Mouse (Mus musculus) lung, adult 2 months (tissue): ENCODE results near the gene Ptpra. TPM values are rescaled to one million over a fixed set of nuclear protein-coding genes. Genes with fewer than 3 reads are reported as not detected.
A peak's percentile ranks its signal among the peaks of the same experiment; 100 is the strongest.
"Not testable (repeated sequence)": the region's sequence is repeated elsewhere in the genome, so short reads cannot be mapped to it uniquely, and the experiment has no call there.

Source experiments
- DNase-seq: peaks from one replicate; pipeline ENCODE4 v3.0.0; 2022
- H3K4me1 ChIP-seq: fragments of 200-500 bp; 2 replicates; pipeline ENCODE4 v1.6.1; 2011; ENCODE audit warnings: low read length; ENCODE audit not compliant: control insufficient read depth, insufficient read depth
- H3K4me3 ChIP-seq: fragments of 200-500 bp; replicated peaks from 2 replicates; pipeline ENCODE3; 2011; ENCODE audit warnings: low read depth, mild to moderate bottlenecking, control low read depth, low read length; ENCODE audit errors: extremely low read depth
- CTCF ChIP-seq: fragments of 200-500 bp; IDR thresholded peaks from 2 replicates; pipeline ENCODE4 v1.5.1; 2011; ENCODE audit warnings: mild to moderate bottlenecking, low read length, control low read depth; ENCODE audit not compliant: insufficient read depth
- POLR2A ChIP-seq: fragments of 200-500 bp; IDR thresholded peaks from 2 replicates; pipeline ENCODE4 v1.6.1; 2011; ENCODE audit warnings: low read depth, mild to moderate bottlenecking, control low read depth, low read length, borderline replicate concordance; ENCODE audit errors: extremely low read depth
- WGBS: fragments of 180-500 bp; shearing (Covaris S2); methylation state at CpG from one replicate; pipeline ENCODE4 v1.1.7; 2018; 5-methylcytosine and 5-hydroxymethylcytosine counted together
- polyA plus RNA-seq: library from polyadenylated mRNA; depleted of rRNA; stranded (reverse); fragments of >200 nt; gene quantifications from 2 replicates; pipeline ENCODE4 v1.2.3, GENCODE M21; 2012

Gene Ptpra
- polyA plus RNA-seq, 1 experiment, result 64.3 TPM

DNA sequence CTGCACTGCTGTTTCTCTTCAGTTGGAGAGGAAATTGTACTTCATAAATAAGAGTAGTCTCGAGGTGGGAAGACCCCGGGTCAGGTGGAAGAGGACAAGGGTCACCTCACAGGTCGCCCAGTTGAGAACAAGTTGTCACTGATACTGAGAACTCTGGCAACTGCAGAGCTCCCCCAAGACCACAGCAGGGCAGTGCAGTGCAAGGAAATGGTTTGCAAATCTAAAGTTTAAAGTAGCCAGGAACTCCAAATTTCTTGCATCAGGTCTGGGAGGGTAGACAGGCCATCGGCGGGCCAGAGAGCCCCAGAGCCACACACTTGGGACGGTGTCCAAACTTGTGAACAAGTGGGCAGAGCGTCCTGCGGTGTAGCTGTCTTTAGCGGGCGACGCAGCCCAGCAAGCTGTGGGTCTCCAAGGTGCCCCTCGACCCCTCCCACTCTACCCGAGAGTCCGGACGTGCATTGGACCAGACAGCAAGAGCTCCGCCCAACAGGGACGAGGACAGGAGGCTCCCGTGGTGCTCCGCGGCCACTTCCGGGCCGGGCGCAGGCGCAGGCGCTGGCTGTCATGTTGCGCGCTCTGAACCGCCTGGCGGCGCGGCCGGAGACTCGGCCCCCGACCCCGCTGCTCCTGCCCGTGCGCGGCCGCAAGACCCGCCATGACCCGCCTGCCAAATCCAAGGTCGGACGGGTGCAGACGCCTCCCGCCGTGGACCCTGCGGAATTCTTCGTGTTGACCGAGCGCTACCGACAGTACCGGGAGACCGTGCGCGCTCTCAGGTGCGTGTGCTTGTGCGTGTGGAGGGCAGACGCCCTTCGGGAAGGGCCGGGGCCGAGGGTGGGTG, 113.4 kb downstream of the Ptpra start, which contains the start of gene Mrps26:
TSS of gene Mrps26 (plus strand) at position 531 of the 844 bp plus-strand sequence.
- Histone ChIP-seq H3K4me1 (peaks cover 5% of the 10 kb centered on the region), H3K4me3 (peak within 1 kb of the TSS; percentile 94)
- 1% methylated on average over 61 of the region's 61 CpGs for WGBS
- DNase-seq, result peak; percentile 87
- TF ChIP-seq CTCF (peak; percentile 38; the same call in 1 of the 2 replicates), POLR2A (peak; percentile 78; the same call in 1 of the 2 replicates)

DNA sequence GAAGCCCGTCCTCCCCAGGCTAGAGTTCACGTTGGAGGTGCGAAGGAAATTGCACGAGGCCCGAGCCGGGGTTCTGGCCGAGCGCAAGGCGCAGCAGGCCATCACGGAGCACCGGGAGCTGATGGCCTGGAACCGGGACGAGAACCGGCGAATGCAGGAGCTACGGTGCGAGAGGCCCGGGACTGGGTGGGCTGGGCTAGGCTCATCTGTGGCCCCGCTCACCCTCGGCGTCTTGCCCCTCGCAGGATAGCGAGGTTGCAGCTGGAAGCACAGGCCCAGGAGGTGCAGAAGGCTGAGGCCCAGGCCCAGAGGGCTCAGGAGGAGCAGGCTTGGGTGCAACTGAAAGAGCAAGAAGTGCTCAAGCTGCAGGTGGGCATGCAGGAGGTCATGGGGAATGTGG, 114.0 kb downstream of the Ptpra start:
- Histone ChIP-seq H3K4me1 (peaks cover 5% of the 10 kb centered on the region), H3K4me3 (peak overlapping the region; percentile 94)
- under 1% methylated on average over 23 of the region's 23 CpGs for WGBS
- DNase-seq, result no peak
- no peak for TF ChIP-seq POLR2A
- no peak for TF ChIP-seq CTCF

DNA sequence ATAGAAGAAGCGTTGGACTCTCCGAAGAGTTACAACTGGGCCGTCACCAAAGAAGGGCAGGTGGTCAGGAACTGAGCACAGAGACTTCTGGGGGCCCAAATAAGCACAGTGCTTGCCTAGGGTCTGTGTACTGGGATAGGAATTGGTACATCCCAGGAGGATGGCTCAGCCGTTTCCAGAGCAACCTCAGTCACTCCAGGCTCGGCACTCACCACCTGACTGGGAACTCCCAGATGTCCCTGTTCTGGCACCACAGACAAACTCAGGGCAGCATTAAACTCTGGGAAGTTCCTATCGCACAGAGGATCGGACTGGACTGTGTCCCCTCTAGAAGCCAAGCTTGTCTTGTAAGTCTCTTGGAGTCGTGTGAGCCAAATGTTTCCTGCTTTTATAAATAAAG, 114.9 kb downstream of the Ptpra start:
- no peak for DNase-seq
- no peak overlapping the region for H3K4me3 ChIP-seq

DNA sequence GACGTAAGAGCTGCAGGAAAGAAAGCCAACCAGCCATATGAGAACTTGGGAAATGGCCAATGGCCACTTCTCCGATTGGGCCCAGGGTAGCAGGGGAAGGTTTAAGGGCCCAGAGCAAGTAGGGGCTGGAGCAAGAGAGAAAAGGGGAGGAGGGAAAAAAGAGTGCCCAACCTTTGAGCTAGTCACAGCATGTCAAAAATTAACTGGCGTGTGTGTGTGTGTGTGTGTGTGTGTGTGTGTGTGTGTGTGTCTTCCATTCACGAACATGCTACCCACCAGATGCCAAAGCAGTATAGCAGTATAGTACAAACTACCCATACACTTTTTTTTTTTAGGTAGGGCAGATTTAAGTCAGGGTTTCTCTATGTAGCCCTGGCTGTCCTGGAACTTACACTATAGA, 118.8 kb downstream of the Ptpra start:
- Histone ChIP-seq H3K4me1 (peaks cover 5% of the 10 kb centered on the region), H3K4me3 (no peak overlapping the region)
- WGBS, result 71% methylated on average over 4 of the region's 4 CpGs
- TF ChIP-seq POLR2A, result no peak
- no peak for TF ChIP-seq CTCF
- no peak for DNase-seq

More for the DNA sequence above, 114.9 kb downstream of the Ptpra start:
- 79% methylated on average over 8 of the region's 8 CpGs for whole genome bisulfite sequencing
- H3K4me1 ChIP-seq, result peaks cover 5% of the 10 kb centered on the region
- TF ChIP-seq POLR2A (no peak), CTCF (no peak)

DNA sequence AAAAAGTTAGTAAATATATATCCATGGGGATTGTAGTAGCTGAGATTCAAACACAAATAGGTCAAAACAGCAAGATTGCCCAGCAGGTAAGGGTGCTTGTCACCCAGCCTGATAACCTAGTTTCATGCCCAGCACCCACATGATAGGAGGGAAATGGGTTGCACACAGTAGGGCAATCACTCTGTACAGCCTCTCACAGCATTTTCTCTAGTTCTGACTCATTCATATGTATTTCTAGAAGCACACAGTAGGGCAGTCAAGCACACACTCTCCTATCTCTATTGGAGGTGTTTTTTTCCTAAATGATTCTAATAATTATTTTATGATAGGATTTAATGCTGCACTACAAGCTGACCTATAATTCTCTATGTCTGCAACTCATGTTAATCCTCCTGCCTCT, 119.8 kb downstream of the Ptpra start:
- no peaks in the 10 kb centered on the region for H3K4me1 ChIP-seq
- H3K4me3 ChIP-seq, result no peak overlapping the region
- DNase-seq, result no peak
- TF ChIP-seq CTCF (no peak), POLR2A (no peak)

DNA sequence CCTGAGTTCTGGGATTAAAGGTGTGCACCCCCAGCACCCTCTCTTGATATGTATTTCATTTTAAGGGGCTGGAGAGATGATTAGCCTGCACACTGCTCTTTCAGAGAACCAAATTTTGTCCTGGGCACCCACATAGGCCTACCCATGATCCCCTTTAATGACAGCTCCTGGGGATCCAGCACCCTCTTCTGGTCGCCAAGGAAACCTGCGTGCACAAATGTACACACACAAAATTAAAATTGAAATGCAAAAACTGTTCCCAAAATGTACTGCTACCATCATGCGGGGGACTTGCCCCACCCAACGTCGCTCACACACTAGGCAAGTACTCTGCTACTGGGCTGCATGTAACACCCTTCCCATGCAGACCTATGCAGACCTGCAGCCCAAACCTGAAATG, 124.9 kb downstream of the Ptpra start:
- 88% methylated on average over 5 of the region's 5 CpGs for WGBS
- TF ChIP-seq CTCF (no peak), POLR2A (no peak)
- Histone ChIP-seq H3K4me1 (peaks cover 5% of the 10 kb centered on the region; the same call in 1 of the 2 replicates), H3K4me3 (no peak overlapping the region)
- DNase-seq, result no peak

DNA sequence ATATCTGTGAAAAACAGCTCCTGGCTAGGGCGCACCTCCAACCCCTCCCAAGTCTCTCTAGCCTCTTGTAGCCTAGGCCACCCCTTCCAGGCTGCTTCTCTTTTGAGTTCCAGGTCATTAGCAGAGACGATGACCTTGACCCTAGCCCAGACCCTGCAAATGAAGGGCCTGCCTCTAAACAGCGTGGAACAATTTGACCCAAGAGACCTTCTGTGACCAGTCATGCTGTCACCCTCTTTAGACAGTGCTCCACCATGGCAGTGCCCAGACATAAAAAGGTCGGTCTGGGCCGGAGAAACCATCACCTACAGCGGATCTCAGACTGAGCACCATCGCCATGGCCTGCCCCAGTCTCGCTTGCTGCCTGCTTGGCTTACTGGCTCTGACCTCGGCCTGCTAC, 125.8 kb downstream of the Ptpra start, which contains the start of gene Oxt:
TSS of gene Oxt (plus strand) at position 301 of the 400 bp plus-strand sequence.
- no peak for DNase-seq
- TF ChIP-seq POLR2A, result no peak
- 68% methylated on average over 9 of the region's 9 CpGs for WGBS
- Histone ChIP-seq H3K4me3 (no peak within 1 kb of the TSS), H3K4me1 (peaks cover 5% of the 10 kb centered on the region; the same call in 1 of the 2 replicates)

DNA sequence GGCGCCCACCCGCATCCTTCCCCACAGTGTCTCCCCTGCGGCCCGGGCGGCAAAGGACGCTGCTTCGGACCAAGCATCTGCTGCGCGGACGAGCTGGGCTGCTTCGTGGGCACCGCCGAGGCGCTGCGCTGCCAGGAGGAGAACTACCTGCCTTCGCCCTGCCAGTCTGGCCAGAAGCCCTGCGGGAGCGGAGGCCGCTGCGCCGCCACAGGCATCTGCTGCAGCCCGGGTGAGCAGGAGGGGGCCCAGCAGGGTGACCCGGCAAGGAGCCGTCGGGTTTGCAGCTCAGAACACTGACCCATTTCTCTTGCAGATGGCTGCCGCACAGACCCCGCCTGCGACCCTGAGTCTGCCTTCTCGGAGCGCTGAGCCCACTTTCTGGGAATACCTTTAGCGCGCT, 126.5 kb downstream of the Ptpra start:
- not testable (repeated sequence) for H3K4me1 ChIP-seq, H3K4me3 ChIP-seq
- WGBS, result 10% methylated on average over 32 of the region's 32 CpGs
- peak; percentile 10 for DNase-seq

DNA sequence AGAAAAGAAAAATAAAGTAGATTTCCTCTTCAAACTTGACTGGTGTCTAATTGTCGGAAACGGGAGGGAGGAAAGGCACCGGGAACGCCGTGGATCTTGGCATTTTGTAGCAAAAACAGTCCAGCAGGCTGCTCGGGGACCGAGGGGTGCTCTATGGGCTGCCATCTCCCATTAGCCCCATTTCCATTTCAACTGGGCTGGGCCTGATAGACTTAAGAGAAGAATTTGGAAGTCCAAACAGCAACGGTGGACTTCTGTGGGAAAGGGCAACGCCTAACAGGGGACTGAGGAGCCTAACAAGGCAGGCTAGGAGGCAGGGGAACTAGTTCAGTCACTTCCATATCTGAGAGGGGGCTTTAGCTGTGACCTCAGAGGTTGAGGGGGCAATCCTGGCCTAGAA, 126.9 kb downstream of the Ptpra start:
- no peak for DNase-seq
- Histone ChIP-seq H3K4me1 (peaks cover 5% of the 10 kb centered on the region; the same call in 1 of the 2 replicates), H3K4me3 (no peak overlapping the region)
- TF ChIP-seq CTCF (no peak), POLR2A (no peak)
- 16% methylated on average over 9 of the region's 9 CpGs for WGBS

DNA sequence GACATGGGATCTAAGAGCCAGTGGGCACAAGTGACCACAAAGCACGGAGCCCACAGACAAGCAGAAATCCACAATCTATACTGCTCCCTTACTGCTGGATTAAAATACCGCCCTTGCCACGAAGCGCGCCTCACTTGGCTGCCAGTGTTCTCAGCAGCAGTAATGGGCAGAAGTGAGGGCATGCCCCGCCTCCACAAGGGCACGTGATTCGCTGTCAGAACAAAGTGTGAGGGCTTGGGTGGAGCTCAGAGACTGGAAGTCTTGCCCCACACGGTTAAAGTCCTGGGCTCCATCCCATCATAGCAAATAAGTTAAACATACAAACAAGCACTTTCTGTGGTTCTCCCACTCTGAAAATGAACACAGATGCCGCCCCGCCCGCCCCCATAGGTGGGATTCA, 127.6 kb downstream of the Ptpra start:
- WGBS, result 7% methylated on average over 12 of the region's 12 CpGs
- TF ChIP-seq CTCF, result no peak
- peak; percentile 50 for DNase-seq
- Histone ChIP-seq H3K4me1 (peaks cover 5% of the 10 kb centered on the region; the same call in 1 of the 2 replicates), H3K4me3 (no peak overlapping the region)
